8 mouse cellular contexts compared by ENCODE assay signal in the genomic region with DNA sequence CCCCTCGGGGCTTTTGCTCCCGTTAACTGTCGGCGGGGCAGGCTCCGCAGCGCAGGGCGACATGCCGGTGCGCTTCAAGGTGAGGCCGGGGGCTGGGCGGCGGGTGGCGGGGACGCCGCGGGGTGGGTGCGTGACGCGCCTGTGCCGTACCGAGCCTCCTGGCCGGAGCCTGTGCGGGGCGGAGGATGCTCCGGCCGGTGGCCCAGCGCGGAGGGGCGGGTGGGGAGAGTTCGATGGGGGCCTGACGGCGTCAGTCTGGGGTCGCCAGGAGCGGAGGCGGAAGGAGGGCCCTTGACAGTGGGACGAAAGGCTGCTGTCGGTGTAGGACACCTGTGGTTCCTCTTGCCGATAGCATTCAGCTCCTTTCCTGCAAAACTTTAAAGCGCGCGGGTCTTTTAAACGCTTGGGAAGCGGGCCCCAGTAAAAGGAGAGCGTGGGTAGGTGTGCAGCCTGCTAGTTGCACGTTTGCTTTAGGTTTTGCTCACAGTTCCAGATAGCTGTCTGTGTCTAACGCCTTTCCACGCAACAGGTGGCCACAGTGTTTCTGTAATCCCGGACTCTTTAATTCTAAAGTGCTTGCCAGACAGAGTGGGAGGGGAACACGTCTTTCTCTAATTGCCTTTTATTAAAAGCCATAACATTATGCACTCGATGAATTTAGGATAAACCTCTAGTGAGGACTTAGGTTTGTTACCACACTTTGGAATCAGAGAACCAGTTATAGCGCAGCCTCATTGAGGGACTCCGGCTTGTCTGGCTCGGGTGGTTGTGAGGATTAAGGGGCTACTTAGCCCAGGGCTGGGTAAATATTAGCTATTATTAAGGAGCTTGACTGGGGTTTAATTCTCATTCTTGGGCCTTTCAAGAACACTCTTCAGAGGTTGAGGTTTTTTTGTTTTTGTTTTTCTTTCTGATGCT. TPM values are rescaled to one million over a fixed set of nuclear protein-coding genes. Genes with fewer than 3 reads are reported as not detected.
DNase-seq lines count a peak whose midpoint lies in the region; ATAC-seq and TF ChIP-seq lines count a peak whose summit lies in the region.

No protein-coding gene starts in this region.

- H3K4me3 ChIP-seq in E14TG2a.4 (replicated peaks; ENCODE audit: low read length): peak overlapping the region; percentile 87
- H3K4me3 ChIP-seq in forebrain, embryonic 14.5 days (ENCODE audit: low read depth, low read length): peak overlapping the region; percentile 76
- H3K4me3 ChIP-seq in midbrain, postnatal 0 days (ENCODE audit: low read depth, low read length): peak overlapping the region; percentile 79

- under 1% methylated on average over 53 of the region's 53 CpGs for WGBS in forebrain, embryonic 14.5 days
- under 1% methylated on average over 48 of the region's 53 CpGs for WGBS in midbrain, postnatal 0 days

- no peaks in the 10 kb centered on the region for H3K9me3 ChIP-seq in E14TG2a.4 (ENCODE audit: low read length)
- H3K9me3 ChIP-seq in forebrain, embryonic 14.5 days (replicated peaks; ENCODE audit: control insufficient read depth, low read length): no peaks in the 10 kb centered on the region
- no peaks in the 10 kb centered on the region for H3K9me3 ChIP-seq in midbrain, postnatal 0 days (ENCODE audit: low read length)

- intact Hi-C loops in left cerebral cortex, postnatal 10 days (cut with DNase I): no loop called here

- peaks cover 21% of the 10 kb centered on the region; the same call in 1 of the 2 replicates for H3K27me3 ChIP-seq in E14TG2a.4 (ENCODE audit: insufficient read depth, low read length)
- H3K27me3 ChIP-seq in forebrain, embryonic 14.5 days (replicated peaks; ENCODE audit: control insufficient read depth, insufficient read depth, low read length): no peaks in the 10 kb centered on the region
- no peaks in the 10 kb centered on the region for H3K27me3 ChIP-seq in midbrain, postnatal 0 days (ENCODE audit: insufficient read depth, low read length)

- H3K9ac ChIP-seq in forebrain, embryonic 14.5 days (ENCODE audit: low read length): peak overlapping the region; percentile 73
- H3K9ac ChIP-seq in midbrain, postnatal 0 days (replicated peaks; ENCODE audit: low read length, poor library complexity, severe bottlenecking): peak overlapping the region; percentile 57

- no peak for TF ChIP-seq CTCF in E14TG2a.4 (conservative IDR thresholded peaks at IDR 0.05; ENCODE audit: low read length)
- no peak for TF ChIP-seq CTCF in midbrain, postnatal 0 days (IDR thresholded peaks at IDR 0.05)

- peaks cover 28% of the 10 kb centered on the region for H3K36me3 ChIP-seq in E14TG2a.4 (ENCODE audit: insufficient read depth, low read length)
- H3K36me3 ChIP-seq in forebrain, embryonic 14.5 days (ENCODE audit: control insufficient read depth, insufficient read depth, low read length): peaks cover 6% of the 10 kb centered on the region
- no peaks in the 10 kb centered on the region for H3K36me3 ChIP-seq in midbrain, postnatal 0 days (ENCODE audit: insufficient read depth, low read length)

- H3K4me1 ChIP-seq in E14TG2a.4 (replicated peaks; ENCODE audit: low read depth, low read length): peaks cover 26% of the 10 kb centered on the region
- no peaks in the 10 kb centered on the region for H3K4me1 ChIP-seq in forebrain, embryonic 14.5 days (ENCODE audit: control insufficient read depth, insufficient read depth, low read length)
- no peaks in the 10 kb centered on the region for H3K4me1 ChIP-seq in midbrain, postnatal 0 days (ENCODE audit: insufficient read depth, low read length)

- peak overlapping the region; percentile 51 for H3K4me2 ChIP-seq in forebrain, embryonic 14.5 days (ENCODE audit: low read length)
- peak overlapping the region; percentile 67 for H3K4me2 ChIP-seq in midbrain, postnatal 0 days (ENCODE audit: low read depth, low read length, poor library complexity, severe bottlenecking)

- peak; percentile 75 for ATAC-seq in forebrain, embryonic 14.5 days
- peak; percentile 70 for ATAC-seq in midbrain, postnatal 0 days (ENCODE audit: low FRiP score)

- no peak overlapping the region for H3K27ac ChIP-seq in forebrain, embryonic 14.5 days (ENCODE audit: low read depth, low read length)
- no peak overlapping the region for H3K27ac ChIP-seq in midbrain, postnatal 0 days (ENCODE audit: low read depth, low read length)

- peak; percentile 81 for DNase-seq in heart, adult 11 months
- DNase-seq in heart, adult 9 months (ENCODE audit: low spot score in 2 of 2): no peak
- DNase-seq in forebrain, embryonic 14.5 days (ENCODE audit: low spot score): peak; percentile 37
- peak; percentile 17 to 56 for DNase-seq in left cerebral cortex, postnatal 10 days (ENCODE audit: extremely low spot score in 1 of 2, low spot score in 2 of 2)
- DNase-seq in midbrain, postnatal 0 days (ENCODE audit: low spot score): peak; percentile 22
- DNase-seq in thymus, adult 18-20 months: no peak
- no peak for DNase-seq in spleen, postnatal 10 days (ENCODE audit: low spot score in 2 of 2)

RNA-seq across cellular contexts. Expression of gene Mdm1, which starts 0.5 kb away (rescaled TPM):
- 31.6 and 34.7 TPM in 2 replicates for polyA plus RNA-seq in forebrain, embryonic 14.5 days (2014; fragmentation: Nextera tagmentation; extraction: Ambion mirVana)
- total RNA-seq in left cerebral cortex, postnatal 10 days (2021): 10 to 100 TPM; 10.3 to 10.9 TPM
- 22.7 and 32.9 TPM in 2 replicates for total RNA-seq in midbrain, postnatal 0 days (2014; rRNA removed)
- polyA plus RNA-seq in midbrain, postnatal 0 days (2015; fragmentation: Nextera tagmentation; extraction: Ambion mirVana): 15.8 and 19.1 TPM in 2 replicates

Comparison
In these comparisons a context has a peak if more than half of its experiments do, and no peak if none do; other contexts are left out.
1. DNase-seq: peak in heart, adult 11 months (single experiment), forebrain, embryonic 14.5 days (single experiment), left cerebral cortex, postnatal 10 days (2 of 2) and midbrain, postnatal 0 days (single experiment); none in heart, adult 9 months (0 of 2), thymus, adult 18-20 months (0 of 2) and spleen, postnatal 10 days (0 of 2).
2. Peak in every context shown above with its lines, with median percentiles within 50 percentile points of each other: H3K4me3 ChIP-seq.